Mouse (Mus musculus): Measurements from ENCODE around the gene E030018B13Rik.

The E030018B13Rik gene

GRCm38 (mm10) chr7:63918771-63919768 lies 2.4 kb downstream of the E030018B13Rik start:
- DNase-seq, result no peak

- no peak for DNase-seq
These were observed 5.4 kb downstream of the E030018B13Rik start for GRCm38 (mm10) chr7:63921909-63922562.

- DNase-seq, result no peak
These were observed 5.9 kb downstream of the E030018B13Rik start for GRCm38 (mm10) chr7:63922571-63922970.

GRCm38 (mm10) chr7:63922975-63923374 lies 6.3 kb downstream of the E030018B13Rik start:
- no peak for DNase-seq

GRCm38 (mm10) chr7:63924151-63924550 lies 7.5 kb downstream of the E030018B13Rik start:
- no peak for DNase-seq

GRCm38 (mm10) chr7:63924747-63925412 lies 8.2 kb downstream of the E030018B13Rik start:
- peak; percentile 49 for DNase-seq

GRCm38 (mm10) chr7:63925413-63926360 lies 9.0 kb downstream of the E030018B13Rik start:
- no peak for DNase-seq

- DNase-seq, result no peak
These were observed 9.8 kb downstream of the E030018B13Rik start for GRCm38 (mm10) chr7:63926492-63926891.

GRCm38 (mm10) chr7:63927121-63927520 lies 10.5 kb downstream of the E030018B13Rik start:
- DNase-seq, result no peak

- no peak for DNase-seq
These were observed 12.4 kb downstream of the E030018B13Rik start for GRCm38 (mm10) chr7:63929080-63929479.

GRCm38 (mm10) chr7:63930132-63930531 lies 13.5 kb downstream of the E030018B13Rik start:
- no peak for DNase-seq

GRCm38 (mm10) chr7:63930766-63931165 lies 14.1 kb downstream of the E030018B13Rik start:
- DNase-seq, result no peak

GRCm38 (mm10) chr7:63932461-63932860 lies 15.8 kb downstream of the E030018B13Rik start:
- no peak for DNase-seq

GRCm38 (mm10) chr7:63933905-63934304 lies 17.2 kb downstream of the E030018B13Rik start:
- no peak for DNase-seq

- no peak for DNase-seq
These were observed 17.9 kb downstream of the E030018B13Rik start for GRCm38 (mm10) chr7:63934530-63934929.

- DNase-seq, result no peak
These were observed 19.1 kb downstream of the E030018B13Rik start for GRCm38 (mm10) chr7:63935809-63936187.

- DNase-seq, result peak; percentile 51
These were observed 19.7 kb downstream of the E030018B13Rik start for GRCm38 (mm10) chr7:63936188-63936985.

GRCm38 (mm10) chr7:63936986-63937235 lies 20.3 kb downstream of the E030018B13Rik start:
- no peak for DNase-seq

GRCm38 (mm10) chr7:63937236-63938065 lies 20.8 kb downstream of the E030018B13Rik start:
- DNase-seq, result peak; percentile 62

GRCm38 (mm10) chr7:63938066-63938913 lies 21.6 kb downstream of the E030018B13Rik start:
- DNase-seq, result peak; percentile 75

All from right cerebral cortex, postnatal 4 days (tissue).